Mouse (Mus musculus): Measurements from ENCODE around the gene Ddx39. TPM values are rescaled to one million over a fixed set of nuclear protein-coding genes. Genes with fewer than 3 reads are reported as not detected.

Gene Ddx39
- polyA plus RNA-seq, 1 experiment from 2014 or later: 155 TPM

DNA sequence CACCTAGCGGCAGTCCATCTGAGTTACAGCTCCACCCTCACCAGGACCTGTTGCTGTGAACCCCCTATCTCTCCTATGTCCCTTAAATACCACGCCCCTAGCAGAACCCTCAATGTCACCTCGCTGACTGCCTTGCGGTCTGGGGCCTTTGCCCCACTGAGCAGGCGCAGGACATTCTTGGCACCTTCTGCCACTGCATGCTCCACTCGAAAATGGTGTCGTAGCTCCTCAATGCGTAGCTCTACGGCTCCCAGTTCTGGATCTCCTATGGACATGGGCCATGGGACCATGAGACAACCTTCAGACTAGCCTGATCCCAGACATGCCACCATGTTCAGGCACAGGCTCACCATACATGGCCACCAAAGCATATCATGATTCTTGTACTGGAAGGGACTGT, 30.5 kb upstream of the Ddx39 start:
- Histone ChIP-seq H3K4me1 (replicated peaks) (no peaks in the 10 kb centered on the region), H3K36me3 (peaks cover 82% of the 10 kb centered on the region), H3K4me3 (replicated peaks) (no peak overlapping the region), H3K27me3 (no peaks in the 10 kb centered on the region), H3K9me3 (no peaks in the 10 kb centered on the region), H3K27ac (no peak overlapping the region), H3K9ac (replicated peaks) (no peak overlapping the region), H3K4me2 (replicated peaks) (no peak overlapping the region)
- WGBS: 94% methylated on average over 9 of the region's 9 CpGs
- ATAC-seq: no peak

DNA sequence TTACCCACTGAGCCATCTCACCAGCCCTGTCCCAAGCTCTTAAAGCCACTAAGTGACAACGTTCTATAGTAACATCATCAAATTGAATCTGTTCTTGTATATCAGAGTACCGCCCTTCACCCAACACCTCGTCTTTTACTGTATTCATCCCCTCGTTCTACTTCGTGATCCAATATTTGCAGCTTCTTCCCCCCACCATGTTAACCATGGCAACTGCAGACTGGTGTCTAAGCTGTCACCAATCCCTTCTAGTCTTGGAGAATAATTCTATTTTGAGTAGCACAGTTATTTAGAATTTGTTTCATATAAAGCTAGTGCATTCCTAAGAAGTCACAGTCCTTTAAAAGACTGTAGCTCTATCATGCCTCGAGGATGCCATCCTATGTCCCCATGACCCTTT, 25.7 kb upstream of the Ddx39 start:
- Histone ChIP-seq H3K27ac (no peak overlapping the region), H3K4me1 (replicated peaks) (no peaks in the 10 kb centered on the region), H3K9ac (replicated peaks) (no peak overlapping the region), H3K4me2 (replicated peaks) (no peak overlapping the region), H3K36me3 (peaks cover 68% of the 10 kb centered on the region), H3K4me3 (replicated peaks) (no peak overlapping the region), H3K27me3 (no peaks in the 10 kb centered on the region), H3K9me3 (no peaks in the 10 kb centered on the region)
- 91% methylated on average over 6 of the region's 6 CpGs for WGBS
- no peak for ATAC-seq

DNA sequence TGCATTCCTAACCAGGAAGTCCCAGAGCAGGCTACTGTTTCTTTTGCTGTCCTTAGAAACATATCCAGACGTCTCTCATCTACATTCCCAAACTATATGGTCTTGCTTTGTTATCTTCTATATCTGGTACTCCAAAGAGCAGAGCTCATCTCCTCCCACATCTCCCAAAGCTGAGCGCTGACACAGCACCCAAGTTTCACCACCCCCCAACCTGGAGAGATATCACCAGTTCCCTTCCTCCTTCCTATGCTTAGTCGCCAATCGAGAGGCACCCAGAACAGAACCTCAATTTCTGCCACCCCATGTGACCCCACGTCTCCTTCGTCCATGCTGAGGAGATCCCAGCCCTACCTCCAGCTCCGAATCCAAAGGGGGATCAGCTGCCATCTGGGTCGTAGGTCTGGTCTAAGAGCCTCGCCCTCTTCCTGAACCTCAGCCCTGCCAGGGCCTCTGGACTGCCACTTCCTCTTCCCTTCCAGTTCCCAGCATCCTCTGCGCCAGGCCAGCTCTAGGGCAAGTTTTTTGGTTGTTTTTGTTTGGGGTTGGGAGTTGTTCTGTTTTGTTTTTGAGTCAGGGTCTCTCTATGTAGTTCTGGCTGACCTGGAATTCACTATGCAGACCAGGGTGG, 21.3 kb upstream of the Ddx39 start:
- no peak overlapping the region for H3K4me2 ChIP-seq (replicated peaks)
- no peak overlapping the region; the same call in 1 of the 2 replicates for H3K9ac ChIP-seq (replicated peaks)
- peaks cover 16% of the 10 kb centered on the region for H3K4me1 ChIP-seq (replicated peaks)
- H3K9me3 ChIP-seq: no peaks in the 10 kb centered on the region
- H3K36me3 ChIP-seq: peaks cover 35% of the 10 kb centered on the region
- no peak for ATAC-seq
- H3K27me3 ChIP-seq: no peaks in the 10 kb centered on the region
- H3K27ac ChIP-seq: no peak overlapping the region
- 88% methylated on average over 10 of the region's 10 CpGs for WGBS
- H3K4me3 ChIP-seq (replicated peaks): no peak overlapping the region

DNA sequence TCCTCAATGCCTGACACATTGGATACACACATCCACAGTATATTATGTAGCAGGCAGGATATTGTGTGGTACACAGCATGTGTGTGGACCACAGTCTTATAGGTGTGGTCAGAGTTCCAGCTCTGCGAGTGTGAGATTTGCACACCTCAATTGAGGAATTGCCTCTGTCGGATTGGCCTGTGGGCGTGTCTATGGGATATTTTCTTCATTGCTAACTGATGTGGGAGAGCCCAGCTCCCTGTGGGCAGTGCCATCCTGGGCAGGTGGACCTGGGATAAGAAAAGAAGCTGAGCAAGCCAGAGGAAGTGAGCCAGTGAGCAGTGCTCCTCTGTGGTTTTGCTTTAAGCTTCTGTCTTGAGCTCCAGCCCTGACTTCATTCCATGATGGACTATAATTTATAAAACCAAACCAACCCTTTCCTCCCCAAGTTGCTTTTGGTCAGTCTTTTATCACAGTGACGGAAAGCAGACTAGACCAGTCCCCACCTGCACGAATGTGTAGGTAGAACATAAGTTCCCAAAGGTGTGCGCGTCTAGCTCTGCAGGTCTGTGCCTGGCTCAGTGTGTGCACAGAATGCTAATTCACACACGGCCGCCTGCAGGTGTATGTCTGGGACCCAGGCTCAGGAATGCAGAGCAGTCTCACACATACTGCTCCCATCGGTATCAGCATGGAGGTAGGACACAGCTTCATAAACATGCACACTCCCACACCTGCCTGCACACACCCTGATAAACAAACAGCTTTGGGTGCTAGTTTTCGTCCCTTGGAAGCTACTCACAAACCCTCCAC, 20.4 kb upstream of the Ddx39 start:
- no peaks in the 10 kb centered on the region for H3K9me3 ChIP-seq
- no peaks in the 10 kb centered on the region for H3K27me3 ChIP-seq
- H3K36me3 ChIP-seq: peaks cover 32% of the 10 kb centered on the region
- no peak for ATAC-seq
- H3K9ac ChIP-seq (replicated peaks): 0 out of 2 replicates have a peak overlapping the region, but pooled peaks have one; percentile 19
- no peak overlapping the region for H3K4me2 ChIP-seq (replicated peaks)
- no peak overlapping the region for H3K4me3 ChIP-seq (replicated peaks)
- 88% methylated on average over 11 of the region's 11 CpGs for WGBS
- peaks cover 20% of the 10 kb centered on the region for H3K4me1 ChIP-seq (replicated peaks)
- H3K27ac ChIP-seq: no peak overlapping the region

DNA sequence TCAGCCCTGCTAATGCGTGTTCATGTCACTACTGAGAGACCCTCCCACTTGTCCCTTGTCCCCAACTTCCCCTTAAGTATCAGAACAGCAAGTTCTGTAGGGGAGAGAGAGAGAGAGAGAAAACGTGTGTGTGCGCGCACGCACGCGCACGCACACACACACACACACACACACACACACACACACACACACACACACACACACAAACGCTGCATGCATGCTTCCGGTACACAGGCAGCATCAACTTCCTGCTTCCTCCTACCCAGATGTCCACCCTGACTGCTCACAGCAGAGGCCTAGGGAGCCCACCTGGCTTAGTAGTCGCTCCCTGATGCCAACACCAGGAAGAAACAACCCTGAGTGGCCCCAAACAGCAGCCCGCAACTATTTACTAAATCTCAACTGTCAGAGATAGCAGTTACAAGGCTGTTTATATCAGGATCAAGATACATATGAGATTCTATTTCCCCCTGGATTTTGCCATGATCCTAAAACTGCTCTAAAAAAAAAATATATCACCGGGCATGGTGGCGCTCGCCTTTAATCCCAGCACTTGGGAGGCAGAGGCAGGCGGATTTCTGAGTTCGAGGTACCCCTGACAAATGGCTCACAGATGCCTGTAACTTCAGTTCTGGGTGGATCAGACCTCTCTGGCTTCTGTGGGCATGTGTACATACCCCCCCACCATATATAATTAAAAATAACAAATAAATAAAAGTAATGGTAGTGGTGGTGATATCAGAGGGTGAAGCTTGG, 19.4 kb upstream of the Ddx39 start:
- no peaks in the 10 kb centered on the region for H3K27me3 ChIP-seq
- H3K9me3 ChIP-seq: no peaks in the 10 kb centered on the region
- no peak overlapping the region for H3K9ac ChIP-seq (replicated peaks)
- H3K27ac ChIP-seq: no peak overlapping the region
- peaks cover 27% of the 10 kb centered on the region for H3K4me1 ChIP-seq (replicated peaks)
- ATAC-seq: no peak
- WGBS: 89% methylated on average over 10 of the region's 17 CpGs
- no peak overlapping the region for H3K4me3 ChIP-seq (replicated peaks)
- H3K4me2 ChIP-seq (replicated peaks): no peak overlapping the region
- H3K36me3 ChIP-seq: peaks cover 23% of the 10 kb centered on the region

DNA sequence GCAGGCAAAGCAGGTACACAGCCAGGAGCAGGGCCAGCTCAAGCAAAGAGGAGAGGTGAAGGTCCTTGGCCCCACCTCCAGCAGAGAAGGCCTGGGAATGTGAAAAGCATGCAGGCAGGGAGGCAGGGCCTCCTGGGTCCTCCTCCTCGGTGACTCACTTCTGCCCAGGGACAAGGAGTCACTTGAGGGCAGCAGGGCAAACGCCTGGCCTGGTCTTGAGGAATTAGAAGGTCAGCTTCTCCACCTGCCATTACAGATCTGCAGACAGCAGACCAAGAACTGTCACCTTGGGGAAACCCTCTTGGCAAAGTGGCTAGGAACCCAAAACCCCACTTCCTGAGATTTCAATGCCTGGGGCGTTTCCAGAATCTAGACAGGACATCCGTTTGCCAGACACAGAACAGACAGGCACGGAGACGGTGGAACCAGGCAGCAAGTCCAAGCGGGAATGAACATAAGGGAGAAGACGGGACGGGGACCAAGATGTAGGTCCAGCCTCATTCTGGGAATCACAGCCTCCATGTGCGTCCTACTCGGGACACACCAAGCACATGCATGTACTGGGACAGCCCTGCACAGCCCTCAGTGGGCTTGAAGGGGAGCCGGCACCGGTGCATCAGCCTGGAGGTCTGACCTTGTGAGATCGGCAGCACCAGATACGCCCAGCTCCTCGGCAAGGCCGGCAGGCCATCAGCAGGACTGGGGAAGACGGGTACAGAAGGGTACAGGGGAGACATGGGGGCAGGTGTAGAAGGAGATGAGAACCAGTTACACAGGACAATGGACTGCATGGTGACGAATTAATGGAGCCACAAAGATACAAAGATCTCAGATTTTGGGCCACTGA, 17.4 kb upstream of the Ddx39 start:
- WGBS: 68% methylated on average over 19 of the region's 19 CpGs
- Histone ChIP-seq H3K27ac (0 out of 2 replicates have a peak overlapping the region, but pooled peaks have one; percentile 19), H3K4me2 (replicated peaks) (peak overlapping the region; percentile 96), H3K27me3 (no peaks in the 10 kb centered on the region), H3K4me1 (replicated peaks) (peaks cover 27% of the 10 kb centered on the region), H3K36me3 (peaks cover 2% of the 10 kb centered on the region), H3K9ac (replicated peaks) (peak overlapping the region; percentile 95), H3K4me3 (replicated peaks) (peak overlapping the region; percentile 93), H3K9me3 (no peaks in the 10 kb centered on the region)
- ATAC-seq: peak; percentile 28; the same call in 1 of the 2 replicates

DNA sequence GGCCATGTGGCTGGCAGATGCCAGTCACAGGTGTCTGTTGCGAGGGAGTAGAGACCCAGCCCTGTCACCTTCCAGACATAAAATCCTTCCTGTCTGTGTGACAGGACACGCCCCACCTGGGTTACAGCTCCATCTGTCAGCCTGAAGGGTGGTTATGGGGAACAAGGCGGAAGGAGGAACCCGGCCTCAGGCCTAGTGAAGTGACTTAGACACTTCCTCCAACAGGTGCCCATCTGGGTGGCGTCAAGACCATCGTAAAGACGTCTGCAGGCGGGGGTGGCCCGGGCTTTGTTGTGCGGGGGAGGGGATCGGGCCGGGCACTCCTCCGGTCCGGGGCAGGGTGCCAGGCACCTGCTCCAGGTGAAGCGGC, 16.7 kb upstream of the Ddx39 start:
- H3K4me1 ChIP-seq (replicated peaks): peaks cover 27% of the 10 kb centered on the region
- H3K27ac ChIP-seq: peak overlapping the region; percentile 75; the same call in 1 of the 2 replicates
- peak; percentile 38 for ATAC-seq
- peak overlapping the region; percentile 95 for H3K9ac ChIP-seq (replicated peaks)
- H3K4me3 ChIP-seq (replicated peaks): peak overlapping the region; percentile 93
- no peaks in the 10 kb centered on the region for H3K9me3 ChIP-seq
- peak overlapping the region; percentile 96 for H3K4me2 ChIP-seq (replicated peaks)
- WGBS: 5% methylated on average over 15 of the region's 15 CpGs
- H3K36me3 ChIP-seq: no peaks in the 10 kb centered on the region
- no peaks in the 10 kb centered on the region for H3K27me3 ChIP-seq

DNA sequence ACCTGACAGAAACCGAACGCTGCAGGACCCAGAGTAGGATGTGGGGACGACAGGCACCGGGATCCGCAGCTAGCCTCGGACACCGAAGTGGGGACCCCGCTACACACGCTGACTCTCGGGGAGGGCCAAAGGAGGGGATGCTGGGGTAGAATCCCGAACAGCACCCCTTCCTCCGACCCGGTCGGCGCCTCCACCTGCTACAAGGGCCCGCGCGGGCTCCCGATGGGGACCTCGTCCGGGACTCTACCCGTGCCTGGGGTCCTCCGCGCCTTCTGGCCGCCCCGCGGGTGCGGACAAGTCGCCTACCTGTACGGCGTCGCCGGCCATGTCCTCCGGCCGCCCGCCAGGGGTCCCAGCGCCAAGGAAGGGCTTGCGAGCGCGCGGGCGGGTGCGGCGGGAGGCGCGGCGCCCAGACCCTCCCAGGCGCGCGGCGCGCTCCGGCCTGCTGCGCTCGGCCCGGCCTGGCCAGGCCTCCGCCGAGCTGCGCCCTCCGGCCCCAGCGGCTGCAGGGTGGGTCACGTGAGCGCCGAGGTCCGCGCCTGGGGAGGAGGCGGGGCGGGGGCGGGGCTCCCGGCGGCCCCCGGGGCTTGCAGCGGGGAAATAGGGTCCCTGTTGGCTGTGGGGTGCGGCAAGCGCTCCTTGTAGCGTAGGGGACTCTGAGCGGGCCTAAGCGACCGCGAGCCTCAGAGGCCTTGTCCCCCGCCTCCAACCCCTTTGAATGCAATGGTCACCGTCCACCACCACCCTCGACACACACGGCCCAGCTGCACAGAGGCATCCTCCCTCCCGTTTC, 16.1 kb upstream of the Ddx39 start, which contains the start of gene Pkn1:
Gene Pkn1, minus strand, starts transcription at position 519 of the 793 bp plus-strand sequence.
- ATAC-seq: peak; percentile 89
- Histone ChIP-seq H3K9ac (replicated peaks) (peak within 1 kb of the TSS; percentile 95), H3K4me3 (replicated peaks) (peak within 1 kb of the TSS; percentile 93), H3K36me3 (no peaks in the 10 kb centered on the region), H3K9me3 (no peaks in the 10 kb centered on the region), H3K4me1 (replicated peaks) (peaks cover 27% of the 10 kb centered on the region), H3K4me2 (replicated peaks) (peak within 1 kb of the TSS; percentile 96), H3K27me3 (no peaks in the 10 kb centered on the region), H3K27ac (peak within 1 kb of the TSS; percentile 75)
- WGBS: under 1% methylated on average over 78 of the region's 85 CpGs

DNA sequence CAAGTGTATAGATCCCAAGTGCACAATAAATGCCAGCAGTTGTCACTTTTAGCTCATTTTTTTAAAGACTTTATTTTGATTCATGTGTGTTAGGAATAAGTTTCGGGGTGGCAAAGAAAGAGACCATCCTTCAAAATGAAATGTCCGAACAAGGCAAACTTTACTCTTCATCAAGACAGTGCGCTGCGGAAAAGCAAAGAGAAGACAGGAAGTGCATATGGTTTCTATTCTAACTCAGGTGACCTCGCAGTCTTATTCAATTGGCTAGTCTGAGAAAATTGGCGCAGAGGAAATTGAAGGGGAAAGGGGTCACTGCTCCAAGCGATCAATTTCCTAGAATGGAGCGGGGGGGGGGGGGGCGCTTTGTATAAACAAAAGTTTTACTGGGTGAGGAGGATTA, 15.4 kb upstream of the Ddx39 start:
- Histone ChIP-seq H3K9me3 (no peaks in the 10 kb centered on the region), H3K36me3 (no peaks in the 10 kb centered on the region), H3K9ac (replicated peaks) (peak overlapping the region; percentile 95), H3K4me1 (replicated peaks) (peaks cover 27% of the 10 kb centered on the region), H3K4me2 (replicated peaks) (peak overlapping the region; percentile 96), H3K27me3 (no peaks in the 10 kb centered on the region), H3K27ac (peak overlapping the region; percentile 75), H3K4me3 (replicated peaks) (peak overlapping the region; percentile 93)
- 52% methylated on average over 9 of the region's 9 CpGs for WGBS
- no peak for ATAC-seq

DNA sequence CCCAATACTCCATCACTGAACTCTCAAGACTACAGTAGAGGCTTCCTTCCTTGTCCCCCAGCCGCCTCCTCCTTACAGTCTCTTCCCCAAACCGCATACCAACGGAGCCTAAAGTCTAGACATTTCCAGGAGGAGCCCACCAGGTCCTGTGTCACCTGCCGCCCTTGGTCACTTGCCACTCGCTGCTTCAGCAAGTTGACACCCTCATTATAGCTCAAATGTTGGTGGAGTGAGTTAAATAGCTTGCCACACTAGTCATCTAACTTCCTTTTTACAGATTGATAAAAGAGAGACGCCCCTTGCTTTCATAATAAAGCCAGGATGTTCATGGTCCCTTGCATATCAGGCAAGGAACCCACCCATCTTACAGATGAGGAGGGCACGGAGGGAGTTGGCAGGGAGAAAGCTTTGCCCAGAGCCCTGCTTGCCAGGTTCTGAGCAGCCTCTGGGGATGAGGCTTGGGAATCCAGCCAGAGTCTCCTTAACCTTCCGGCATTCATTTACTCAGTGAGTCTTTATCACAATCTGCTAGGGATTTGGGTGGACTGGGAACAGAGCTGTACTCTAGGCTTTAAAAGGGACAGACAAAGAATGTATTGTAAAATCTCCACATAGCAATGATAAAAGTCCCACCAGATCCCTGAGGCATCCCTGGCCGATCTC, 14.4 kb upstream of the Ddx39 start:
- H3K4me1 ChIP-seq (replicated peaks): peaks cover 27% of the 10 kb centered on the region
- H3K9ac ChIP-seq (replicated peaks): no peak overlapping the region
- no peak overlapping the region for H3K4me2 ChIP-seq (replicated peaks)
- ATAC-seq: no peak
- H3K9me3 ChIP-seq: no peaks in the 10 kb centered on the region
- H3K4me3 ChIP-seq (replicated peaks): no peak overlapping the region
- H3K27me3 ChIP-seq: no peaks in the 10 kb centered on the region
- H3K36me3 ChIP-seq: no peaks in the 10 kb centered on the region
- H3K27ac ChIP-seq: no peak overlapping the region
- WGBS: 84% methylated on average over 9 of the region's 9 CpGs

All from midbrain, embryonic 13.5 days (tissue).